ENCODE assay signal across 12 mouse cellular contexts in the genomic region with DNA sequence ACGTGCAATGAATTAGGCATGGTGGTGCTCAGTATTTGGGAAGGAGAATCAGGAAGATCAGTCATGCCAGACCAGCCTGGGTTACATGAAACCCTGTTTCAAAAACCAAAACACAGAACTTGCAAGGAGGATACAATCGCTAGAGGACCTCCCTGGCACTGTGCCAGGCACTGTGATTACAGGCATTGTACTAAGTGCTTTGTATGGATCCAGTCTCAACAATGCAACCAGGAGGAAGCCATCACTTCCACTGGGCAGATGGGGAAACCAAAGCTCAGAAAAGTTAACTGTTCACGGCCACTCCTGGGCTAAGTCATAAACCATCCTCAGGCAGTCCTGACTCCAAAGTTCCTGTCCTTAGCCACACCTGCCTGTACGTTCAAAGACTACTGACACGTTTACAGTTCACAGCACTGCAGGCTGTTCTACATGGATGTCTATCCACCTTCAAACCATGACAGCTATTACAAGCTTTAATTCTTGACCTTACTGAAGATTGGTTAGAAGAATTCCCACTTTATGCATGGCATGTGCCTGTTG. TPM values are rescaled to one million over a fixed set of nuclear protein-coding genes. Genes with fewer than 3 reads are reported as not detected.
DNase-seq lines count a peak whose midpoint lies in the region; TF ChIP-seq lines count a peak whose summit lies in the region.
"Had no signal": no experiment of that assay in that cellular context is flagged by ENCODE, and none has a peak within 500 bp of the region (broad histone marks: within the 10 kb centered on the region; RNA-seq: fewer than 3 reads in every experiment).

No protein-coding gene starts in this region.

- WGBS in lung, adult 2 months, result 33% methylated on average over 5 of the region's 5 CpGs

- H3K4me3 ChIP-seq in lung, adult 2 months (replicated peaks; ENCODE audit: extremely low read depth, low read depth, low read length), result no peak overlapping the region
- H3K4me3 ChIP-seq: liver, embryonic 13.5 days; neural tube, embryonic 13.5 days had no signal

- no peak for TF ChIP-seq CTCF in lung, adult 2 months (IDR thresholded peaks at IDR 0.05; ENCODE audit: insufficient read depth, low read length)

- TF ChIP-seq POLR2A in lung, adult 2 months (IDR thresholded peaks at IDR 0.05; ENCODE audit: borderline replicate concordance, extremely low read depth, low read depth, low read length), result no peak

- peak; percentile 22 to 45 for DNase-seq in cerebellum, postnatal 25 days
- no peak for DNase-seq in cerebellum, postnatal 4 days (ENCODE audit: low spot score in 2 of 2)
- peak; percentile 32 to 39 for DNase-seq in lung, adult 18-20 months
- DNase-seq in lung, adult 2 months, result no peak
- peak; percentile 66 for DNase-seq in heart, postnatal 4 days
- peak; percentile 71 for DNase-seq in lung, postnatal 36 days
- no peak for DNase-seq in urinary bladder, adult 18-20 months (ENCODE audit: low spot score in 2 of 2)
- no peak for DNase-seq in layer of hippocampus, adult 9-11 months
- DNase-seq: liver, embryonic 13.5 days had no signal

- H3K4me1 ChIP-seq in lung, adult 2 months (ENCODE audit: control insufficient read depth, insufficient read depth, low read length), result peaks cover 11% of the 10 kb centered on the region

RNA-seq across cellular contexts. Expression of a gene that starts 5.4 kb away (rescaled TPM):
- polyA plus RNA-seq in lung, adult 2 months (2012; rRNA removed), result 29.8 and 36.1 TPM in 2 replicates
- 10 to 100 TPM; 18.8 to 22.3 TPM for total RNA-seq in heart, postnatal 4 days (2021)

RNA-seq across cellular contexts. Expression of a gene that starts 5.6 kb away (rescaled TPM):
- polyA plus RNA-seq in lung, adult 2 months (2012; rRNA removed), result 2.7 and 4.1 TPM in 2 replicates
- 10 to 100 TPM; 12.1 to 13.2 TPM for total RNA-seq in heart, postnatal 4 days (2021)

RNA-seq across cellular contexts. Expression of a gene that starts 26.7 kb away (rescaled TPM):
- polyA plus RNA-seq in lung, adult 2 months (2012; rRNA removed), result 1.1 and 1.9 TPM in 2 replicates
- not detected for total RNA-seq in heart, postnatal 4 days (2021)
- polyA plus RNA-seq: activated CD4-positive, CD25-positive, alpha-beta regulatory T cell, adult 4 months; hindbrain, embryonic 14.5 days; liver, embryonic 13.5 days; neural tube, embryonic 13.5 days had no signal

RNA-seq across cellular contexts. Expression of a gene that starts 28.7 kb away (rescaled TPM):
- polyA plus RNA-seq in lung, adult 2 months (2012; rRNA removed), result 0.06 and 0.76 TPM in 2 replicates
- total RNA-seq in heart, postnatal 4 days (2021), result not detected

RNA-seq across cellular contexts. Expression of a gene that starts 34.2 kb away (rescaled TPM):
- polyA plus RNA-seq in lung, adult 2 months (2012; rRNA removed), result 47.7 and 51.0 TPM in 2 replicates
- not detected for total RNA-seq in heart, postnatal 4 days (2021)
- polyA plus RNA-seq: activated CD4-positive, CD25-positive, alpha-beta regulatory T cell, adult 4 months had no signal

Comparison
In these comparisons a context has a peak if more than half of its experiments do, and no peak if none do; other contexts are left out.
1. DNase-seq: peak in cerebellum, postnatal 25 days (2 of 2), lung, adult 18-20 months (2 of 2), heart, postnatal 4 days (single experiment) and lung, postnatal 36 days (single experiment); none in cerebellum, postnatal 4 days (0 of 2), lung, adult 2 months (single experiment), urinary bladder, adult 18-20 months (0 of 2) and layer of hippocampus, adult 9-11 months (single experiment).